Mouse (Mus musculus): ENCODE measurements around the gene Pus7. TPM values are rescaled to one million over a fixed set of nuclear protein-coding genes. Genes with fewer than 3 reads are reported as not detected.
A peak's percentile ranks its signal among the peaks of the same experiment; 100 is the strongest.
"Not testable (repeated sequence)": the region's sequence is repeated elsewhere in the genome, so short reads cannot be mapped to it uniquely, and the experiment has no call there.

The Pus7 gene
- total RNA-seq, 2 experiments from 2014 or later = 15.6 to 22.6 TPM

DNA sequence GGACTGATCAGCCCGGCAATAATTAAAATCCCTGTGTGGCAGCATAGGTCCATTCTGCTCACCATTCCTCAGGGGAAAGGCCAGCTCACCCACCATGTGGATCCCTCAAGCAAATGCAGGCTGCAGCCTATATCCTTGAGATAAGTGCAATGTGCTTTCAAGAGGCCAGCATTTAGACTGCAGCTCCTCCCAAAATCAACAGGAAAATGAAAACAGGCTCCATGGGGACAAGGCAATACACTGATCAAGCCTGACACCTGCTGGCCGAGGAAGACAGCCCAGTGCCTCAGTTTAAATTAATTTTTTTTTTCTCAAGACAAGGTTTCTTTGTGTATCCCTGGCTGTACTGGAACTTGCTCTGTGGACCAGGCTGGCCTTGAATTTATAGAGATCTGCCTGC, 24.9 kb downstream of the Pus7 start:
- DNase-seq (ENCODE audit: extremely low spot score in 1 of 2, low spot score in 1 of 2) = peak in 1 of 2 experiments; percentile 53

DNA sequence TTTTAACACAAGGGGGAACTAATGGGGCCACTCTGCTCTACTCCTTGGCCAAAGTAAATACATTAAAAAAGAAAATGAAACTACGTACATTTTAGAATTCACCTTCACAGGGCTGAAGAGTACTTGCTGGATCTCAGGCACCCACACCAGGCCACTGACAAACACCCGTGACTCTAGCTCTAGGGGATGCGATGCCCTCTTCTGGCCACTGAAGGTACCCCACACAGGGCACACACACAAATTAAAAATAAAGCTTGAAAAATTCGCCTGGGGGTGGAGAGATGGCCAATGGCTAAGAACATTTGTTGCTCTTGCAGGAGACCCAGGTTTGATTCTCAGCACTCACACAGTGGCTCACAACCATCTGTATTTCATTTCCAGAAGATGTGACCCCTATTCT, 27.1 kb downstream of the Pus7 start:
- DNase-seq (ENCODE audit: extremely low spot score in 1 of 2, low spot score in 1 of 2) = no peak

DNA sequence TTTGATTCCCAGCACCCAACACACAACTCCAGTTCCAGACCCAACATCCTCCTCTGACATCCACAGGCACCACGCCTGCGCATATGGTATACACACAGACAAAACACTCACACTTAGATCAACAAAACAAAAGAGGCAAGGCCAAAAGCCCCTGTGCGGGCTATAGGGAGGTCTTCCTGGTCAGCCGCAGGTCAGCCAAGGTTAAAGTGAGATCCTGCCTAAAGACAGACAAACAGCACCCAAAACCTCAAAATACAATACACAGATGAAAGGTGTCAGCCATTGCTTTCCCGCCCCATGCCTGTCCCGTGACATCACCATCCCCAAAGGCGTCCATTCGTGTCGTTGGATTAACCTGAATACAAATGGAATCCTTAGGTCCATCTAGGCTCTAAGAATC, 27.9 kb downstream of the Pus7 start:
- no peak for DNase-seq (ENCODE audit: extremely low spot score in 1 of 2, low spot score in 1 of 2)

DNA sequence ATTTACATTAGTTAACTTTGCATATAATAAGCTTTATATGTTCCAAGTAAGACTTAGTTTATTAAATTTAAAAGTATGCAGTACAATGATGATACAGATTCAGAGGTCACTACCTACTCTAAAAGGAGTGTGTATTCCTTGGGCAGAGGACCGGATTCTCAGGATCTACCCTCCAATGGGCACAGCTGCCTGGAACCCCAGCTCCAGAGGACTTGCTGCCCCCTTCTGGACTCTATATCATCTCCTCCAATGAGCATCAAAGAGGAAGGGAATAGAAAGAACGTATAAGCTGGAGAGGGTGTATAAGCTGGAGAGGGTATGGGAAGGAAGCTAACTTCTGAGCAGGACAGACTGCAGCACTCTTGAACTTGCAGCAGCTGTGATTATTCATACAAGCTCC, 33.6 kb downstream of the Pus7 start:
- no peak for DNase-seq (ENCODE audit: extremely low spot score in 1 of 2, low spot score in 1 of 2)

DNA sequence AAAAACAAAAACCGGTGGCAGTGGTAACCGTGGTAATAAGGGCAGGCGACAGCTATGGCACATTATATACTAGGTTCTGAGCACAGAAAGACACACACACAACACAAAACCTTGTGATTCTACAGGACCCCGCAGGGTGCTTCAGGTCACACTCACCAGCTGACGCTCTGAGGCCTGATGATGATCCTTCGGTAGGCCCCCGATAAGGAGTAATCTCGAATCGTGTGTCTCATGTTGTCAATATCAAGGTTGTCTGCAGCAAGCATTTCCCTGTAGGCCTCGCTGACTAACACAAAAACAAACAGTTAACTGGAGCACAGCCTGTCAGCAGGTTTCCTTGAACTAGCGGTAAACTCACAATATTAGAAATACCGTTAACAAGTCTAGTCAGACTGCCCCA, 40.2 kb downstream of the Pus7 start:
- DNase-seq (ENCODE audit: extremely low spot score in 1 of 2, low spot score in 1 of 2) = no peak

DNA sequence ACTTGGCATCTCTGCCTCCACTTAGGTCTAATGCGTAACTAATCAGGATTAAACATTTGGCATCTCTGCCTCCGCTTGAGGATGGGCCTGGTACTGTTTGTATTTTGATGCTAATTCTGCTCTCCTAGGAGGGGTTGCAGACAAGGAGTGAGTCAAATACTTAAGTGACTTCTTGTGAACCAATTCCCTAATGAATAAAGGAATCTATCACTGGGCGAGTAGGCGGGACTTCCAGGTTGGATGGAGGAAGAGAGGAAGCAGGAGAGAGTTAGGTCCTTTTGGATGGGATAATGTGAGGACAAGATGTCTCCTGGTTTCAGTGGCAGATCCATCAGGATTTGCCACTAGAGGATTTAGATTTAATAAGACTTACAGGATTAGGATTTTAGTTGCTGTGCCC, 46.4 kb downstream of the Pus7 start:
- DNase-seq (ENCODE audit: extremely low spot score in 1 of 2, low spot score in 1 of 2) = no peak

DNA sequence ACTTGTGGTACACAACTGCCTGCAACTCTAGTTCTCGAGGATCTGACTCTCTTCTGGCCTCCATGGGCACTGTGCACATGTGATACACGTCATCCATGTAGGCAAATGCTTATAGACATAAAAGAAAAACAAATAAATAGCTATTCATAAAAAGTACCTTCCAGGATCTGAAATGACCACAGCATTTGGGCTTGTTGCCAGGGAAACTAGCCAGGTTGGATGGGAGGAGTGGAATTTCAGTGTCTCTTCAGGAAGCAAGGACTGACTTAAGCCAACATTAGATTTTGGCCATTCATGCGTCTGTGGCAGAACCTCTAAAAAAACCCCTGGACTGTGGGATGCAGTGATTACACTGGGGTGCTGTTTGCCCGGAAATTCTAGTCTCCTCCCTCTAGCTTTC, 47.1 kb downstream of the Pus7 start:
- no peak for DNase-seq (ENCODE audit: extremely low spot score in 1 of 2, low spot score in 1 of 2)

DNA sequence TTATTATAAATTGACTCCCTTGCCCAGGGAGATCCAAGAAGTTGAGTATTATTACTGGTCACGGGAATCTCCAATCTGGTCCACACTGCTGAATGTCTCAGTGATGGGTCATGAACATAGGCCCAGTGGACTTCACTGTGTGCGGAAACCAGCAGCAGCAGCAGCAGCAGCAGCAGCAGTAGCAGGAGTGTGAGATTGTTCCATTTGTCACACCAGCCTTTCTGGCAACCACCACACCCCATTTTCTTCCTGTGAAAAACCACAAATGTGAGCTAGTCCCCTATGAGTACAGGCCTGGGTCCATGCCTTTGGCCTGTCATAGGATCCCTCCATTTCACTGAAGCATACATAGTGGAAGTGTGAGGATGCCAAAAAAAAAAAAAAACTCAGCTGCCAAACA, 61.6 kb downstream of the Pus7 start:
- no peak for DNase-seq (ENCODE audit: extremely low spot score in 1 of 2, low spot score in 1 of 2)

DNA sequence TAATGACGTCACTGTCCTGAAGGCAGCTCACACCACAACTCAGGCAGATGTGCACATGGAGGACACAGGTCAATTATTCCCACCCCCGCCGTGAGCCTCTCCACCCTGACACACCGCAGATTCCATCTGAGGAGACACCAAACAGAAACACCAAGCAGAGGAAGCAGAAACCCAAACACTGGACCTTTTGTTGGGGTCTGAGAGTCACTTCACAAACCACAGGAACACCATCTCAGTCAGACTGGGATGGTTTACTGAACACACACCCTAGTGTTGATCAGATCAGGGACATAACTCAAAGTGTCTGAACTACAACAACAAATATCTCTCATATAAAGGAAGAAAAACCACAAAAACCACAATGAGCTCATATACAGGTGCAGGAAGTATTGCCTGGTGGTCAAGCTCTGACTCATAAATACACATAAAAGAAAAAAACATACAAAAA, 64.6 kb downstream of the Pus7 start:
- DNase-seq (ENCODE audit: extremely low spot score in 1 of 2, low spot score in 1 of 2) = no peak

DNA sequence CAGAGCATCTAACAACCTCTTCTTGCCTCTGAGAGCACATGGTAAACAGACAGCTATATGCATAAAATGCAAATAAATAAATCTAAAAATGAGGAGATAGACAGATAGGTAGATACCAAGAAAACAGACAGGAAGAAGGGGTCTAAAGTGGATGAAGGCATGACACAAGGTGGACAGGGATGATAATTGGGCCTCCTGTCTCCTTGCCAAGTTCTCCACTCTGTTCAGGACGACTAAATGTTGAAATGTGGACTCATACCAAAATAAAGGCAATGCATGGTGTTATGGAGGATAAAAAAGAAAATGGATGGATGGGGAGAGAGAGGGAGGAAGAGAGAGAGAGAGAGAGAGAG, 65.4 kb downstream of the Pus7 start:
- DNase-seq (ENCODE audit: extremely low spot score in 1 of 2, low spot score in 1 of 2) = no peak

DNA sequence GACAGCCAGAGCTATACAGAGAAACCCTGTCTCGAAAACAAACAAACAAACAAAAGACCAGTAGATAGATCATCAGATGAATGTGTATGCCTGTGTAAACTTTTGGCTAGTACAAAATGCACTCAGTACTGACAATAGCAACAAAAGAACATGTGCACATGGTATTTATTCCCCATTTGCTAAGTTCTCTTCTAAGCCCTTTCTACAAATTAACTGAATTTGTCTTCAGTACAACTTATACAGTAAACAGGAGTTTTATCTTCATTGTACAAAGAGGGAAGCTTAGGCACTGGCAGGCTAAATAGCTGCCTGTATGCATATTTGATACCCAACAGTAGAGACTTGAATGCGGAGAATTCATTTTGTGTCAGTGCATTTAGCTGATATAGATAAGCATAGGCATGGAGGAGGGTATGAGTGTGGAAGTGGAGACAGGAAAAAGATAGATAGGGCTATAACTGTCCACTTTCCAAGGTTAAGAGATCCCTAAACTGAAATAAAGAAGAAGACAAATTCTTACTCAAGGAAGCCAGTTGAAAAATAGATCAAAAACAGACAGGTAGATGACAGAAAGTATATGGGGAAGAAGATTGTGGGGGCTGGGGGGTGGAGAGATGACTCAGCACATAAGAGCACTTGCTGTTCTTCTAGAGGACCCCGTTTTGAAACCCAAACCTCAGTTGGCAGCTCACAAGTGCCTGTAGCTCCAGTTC, 65.9 kb downstream of the Pus7 start:
- no peak for DNase-seq (ENCODE audit: extremely low spot score in 1 of 2, low spot score in 1 of 2)

DNA sequence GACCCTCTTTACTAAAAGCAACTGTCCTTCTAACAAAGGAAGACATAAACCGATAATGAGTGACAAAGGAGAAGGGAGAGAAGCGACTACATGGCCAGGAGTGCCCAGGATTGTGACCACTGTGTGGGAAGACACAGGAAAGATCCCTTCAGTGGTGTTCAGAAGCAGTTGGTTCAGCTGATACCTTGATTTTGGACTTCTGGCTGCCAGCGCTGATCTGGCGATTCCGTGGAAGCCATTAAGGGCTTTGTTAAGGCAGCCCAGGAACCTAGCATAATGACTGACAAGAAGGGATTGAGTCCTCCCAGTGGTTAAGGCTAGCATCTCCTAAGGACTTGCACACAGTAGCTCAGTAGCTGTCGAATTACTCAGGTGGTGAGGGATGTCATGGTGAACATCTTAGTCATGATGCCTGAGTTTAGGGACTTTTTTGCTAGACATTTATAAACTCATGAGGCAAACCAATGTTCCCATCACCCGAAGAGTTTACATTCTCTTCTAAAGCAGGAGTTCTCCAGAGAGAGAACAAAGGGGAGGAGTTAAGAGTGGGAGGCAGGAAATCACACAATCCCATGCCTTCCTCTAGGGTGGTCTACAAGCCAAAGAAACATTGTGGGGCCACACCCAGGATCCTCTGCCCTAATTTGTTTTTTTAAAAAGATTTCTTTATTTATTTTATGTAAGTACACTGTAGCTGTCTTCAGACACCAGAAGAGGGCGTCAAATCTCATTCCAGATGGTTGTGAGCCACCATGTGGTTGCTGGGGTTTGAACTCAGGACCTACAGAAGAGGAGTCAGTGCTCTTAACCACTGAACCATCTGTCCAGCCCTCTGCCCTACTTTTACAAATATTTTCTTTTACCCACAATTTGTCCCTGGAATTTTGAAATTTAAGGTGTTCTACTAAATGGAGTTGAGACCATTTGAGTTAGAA, 69.8 kb downstream of the Pus7 start:
- DNase-seq (ENCODE audit: extremely low spot score in 1 of 2, low spot score in 1 of 2) = no peak

DNA sequence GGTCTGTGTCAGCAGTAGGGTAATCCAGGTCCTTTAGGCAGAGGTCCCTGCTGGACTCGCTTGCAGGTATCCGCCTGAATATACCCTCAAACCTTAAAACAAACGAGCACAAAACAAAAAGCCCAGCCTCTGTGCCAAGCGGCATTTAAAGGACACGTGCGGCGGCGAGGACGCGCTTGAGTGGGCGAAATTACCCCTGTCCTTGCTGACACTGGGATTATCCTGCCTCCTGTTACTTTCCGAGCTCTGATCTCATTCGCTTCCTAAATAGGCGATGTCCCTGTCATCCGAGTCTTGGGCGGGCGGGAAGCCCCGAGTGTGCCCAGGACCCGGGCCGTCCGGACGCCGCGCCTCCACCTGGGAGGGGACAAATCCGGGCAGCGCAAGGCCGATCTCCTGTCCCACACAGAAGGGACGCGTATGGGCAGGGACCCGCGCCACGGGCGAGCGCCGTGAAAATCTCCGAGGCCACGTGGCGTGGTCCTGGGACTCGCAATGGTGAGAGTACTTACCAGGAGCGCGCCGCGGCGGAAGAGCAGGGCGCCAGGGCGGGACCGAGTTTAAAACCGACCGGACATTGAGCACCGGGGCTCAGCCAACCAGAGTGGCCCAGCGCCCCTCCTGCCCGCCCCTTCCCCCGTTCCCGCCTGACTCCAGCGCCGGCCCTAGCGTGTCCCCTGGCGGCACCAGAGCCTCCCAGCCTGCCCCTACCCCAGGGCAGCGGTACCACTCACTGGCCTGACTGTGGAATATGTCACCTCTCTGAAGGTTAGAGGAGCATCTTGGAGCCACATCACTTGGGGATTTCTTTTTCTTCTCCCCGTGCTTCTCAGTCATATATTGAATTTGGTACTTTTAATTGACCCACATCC, 71.1 kb downstream of the Pus7 start:
- peak; percentile 39 to 62 for DNase-seq (ENCODE audit: extremely low spot score in 1 of 2, low spot score in 1 of 2)

DNA sequence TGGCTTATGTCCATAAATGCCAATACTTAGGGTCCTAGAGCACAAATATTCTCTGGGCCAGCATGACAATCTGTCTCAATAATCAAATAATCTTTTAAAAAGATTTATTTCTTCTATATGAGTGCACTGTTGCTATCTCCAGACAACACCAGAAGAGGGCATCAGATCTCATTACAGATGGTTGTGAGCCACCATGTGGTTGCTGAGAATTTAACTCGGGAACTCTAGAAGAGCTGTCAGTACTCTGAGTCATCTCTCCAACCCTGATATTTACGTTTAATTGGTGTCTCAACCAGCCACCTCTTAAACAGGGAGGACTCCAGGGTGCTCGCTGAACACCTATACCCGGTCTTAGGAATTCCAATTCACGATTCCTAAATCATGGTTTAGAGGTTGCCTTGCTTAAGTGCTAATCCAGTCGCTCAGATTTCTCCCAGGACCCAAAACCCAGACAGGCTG, 71.8 kb downstream of the Pus7 start:
- not testable (repeated sequence) for DNase-seq (ENCODE audit: extremely low spot score in 1 of 2, low spot score in 1 of 2)

DNA sequence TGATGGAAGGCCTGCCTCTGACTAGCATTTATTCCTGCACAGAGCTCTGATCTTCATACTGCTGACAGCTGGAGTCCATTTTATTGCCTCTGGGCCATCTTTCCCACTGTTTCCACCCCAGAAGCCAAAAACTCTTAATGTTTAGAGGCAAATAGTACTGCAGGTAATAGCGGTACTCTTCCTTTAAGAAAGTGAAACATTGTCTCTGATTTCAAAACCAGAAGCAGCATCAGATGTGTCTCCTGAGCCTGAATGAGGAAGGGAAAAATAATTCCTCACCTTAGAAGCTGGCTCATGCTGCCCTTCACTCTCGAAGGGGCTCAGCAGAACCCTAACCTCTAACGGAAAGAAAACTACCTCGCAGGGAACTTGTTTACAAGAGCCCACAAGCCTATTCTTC, 72.3 kb downstream of the Pus7 start:
- no peak for DNase-seq (ENCODE audit: extremely low spot score in 1 of 2, low spot score in 1 of 2)

DNA sequence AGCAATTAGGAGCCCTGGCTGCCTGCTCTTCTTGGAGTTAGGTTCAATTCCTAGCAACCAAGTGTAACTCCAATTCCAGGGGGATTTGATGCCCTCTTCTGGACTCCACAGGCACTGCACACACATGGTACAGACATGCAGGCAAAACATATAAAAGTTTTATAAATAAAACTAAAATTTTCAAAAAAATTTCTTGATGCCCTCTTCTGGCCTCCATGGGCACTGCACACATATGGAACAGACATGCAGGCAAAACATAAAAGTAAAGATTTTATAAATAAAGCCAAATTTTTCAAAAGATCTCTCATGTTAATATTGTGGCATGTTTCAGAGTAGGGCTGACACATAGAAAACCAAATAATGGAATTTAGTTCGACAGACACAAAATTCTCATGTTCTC, 73.8 kb downstream of the Pus7 start:
- DNase-seq (ENCODE audit: extremely low spot score in 1 of 2, low spot score in 1 of 2) = no peak

DNA sequence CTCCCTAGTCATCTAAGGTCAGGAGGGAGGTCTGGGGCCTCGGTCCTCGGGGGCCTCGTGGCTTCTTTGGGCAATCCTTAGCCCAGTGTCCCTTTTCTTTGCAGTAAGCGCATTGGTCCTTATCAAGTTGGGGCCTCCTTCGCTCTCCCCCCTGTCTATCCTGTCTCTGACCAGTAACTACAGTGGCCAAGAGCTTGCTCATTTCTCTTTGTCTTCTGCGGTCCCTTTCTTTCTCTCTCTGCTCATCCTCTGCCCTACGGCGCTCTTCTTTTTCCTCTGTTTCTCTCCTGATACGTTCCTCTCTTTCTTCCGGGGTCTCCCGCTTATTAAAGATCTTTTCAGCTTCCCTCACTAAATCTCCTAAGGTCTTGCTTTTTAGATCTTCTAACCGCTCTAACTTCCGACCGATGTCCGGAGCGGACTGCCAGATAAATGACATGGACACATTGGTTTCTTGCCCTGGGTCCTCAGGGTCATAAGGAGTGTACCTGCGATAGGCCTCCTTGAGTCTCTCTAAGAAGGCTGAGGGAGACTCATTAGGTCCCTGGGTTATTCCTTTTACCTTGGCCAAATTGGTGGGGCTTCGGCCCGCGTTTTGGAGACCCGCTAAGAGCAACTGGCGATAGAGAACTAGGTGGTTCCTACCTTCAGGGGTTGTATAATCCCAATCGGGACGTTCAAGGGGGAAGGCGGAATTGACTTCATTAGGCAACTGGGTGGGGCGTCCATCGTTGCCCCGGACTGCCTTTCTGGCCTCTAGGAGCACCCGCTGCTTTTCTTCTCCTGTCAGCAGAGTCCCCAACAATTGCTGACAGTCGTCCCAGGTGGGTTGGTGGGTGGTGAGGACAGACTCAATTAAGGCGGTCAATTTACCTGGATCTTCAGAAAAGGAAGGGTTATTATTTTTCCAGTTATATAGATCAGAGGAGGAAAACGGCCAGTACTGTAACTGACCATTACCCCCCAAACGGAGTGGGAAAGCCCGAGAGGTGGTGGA, 76.6 kb downstream of the Pus7 start:
- not testable (repeated sequence) for DNase-seq (ENCODE audit: extremely low spot score in 1 of 2, low spot score in 1 of 2)

DNA sequence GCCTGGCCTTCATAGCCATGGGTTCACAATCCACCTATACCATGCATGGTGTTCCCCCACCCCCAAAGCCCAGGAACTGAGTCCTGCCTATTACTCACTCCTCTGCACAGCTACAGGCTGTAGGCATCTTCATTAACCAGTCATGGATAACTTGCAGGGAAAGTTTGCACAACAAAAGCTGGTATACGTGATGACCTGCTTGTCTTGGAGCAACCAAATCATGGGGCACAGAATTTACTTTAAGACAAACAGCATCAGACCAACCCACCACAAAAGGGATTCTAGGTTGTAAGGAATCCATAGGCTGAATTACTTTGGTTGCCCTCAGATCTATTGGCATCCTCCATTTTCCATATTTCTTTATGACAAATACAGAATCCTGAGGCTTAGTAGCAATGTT, 86.1 kb downstream of the Pus7 start:
- no peak for DNase-seq (ENCODE audit: extremely low spot score in 1 of 2, low spot score in 1 of 2)

Measured in layer of hippocampus, postnatal 25 days (tissue).